Mouse (Mus musculus): ENCODE data around the gene 1110059E24Rik.

GRCm38 (mm10) chr19:21567933-21568332 lies 84.8 kb downstream of the 1110059E24Rik start:
- TF ChIP-seq CTCF (IDR thresholded peaks at IDR 0.05; ENCODE audit: low read depth, low read length) (no peak), POLR2A (IDR thresholded peaks at IDR 0.05; ENCODE audit: borderline replicate concordance, low read depth, low read length) (no peak)

Data from bone marrow macrophage, adult 2 months (primary cell).